Mouse (Mus musculus): ENCODE measurements around the gene Zfp276. TPM values are rescaled to one million over a fixed set of nuclear protein-coding genes. Genes with fewer than 3 reads are reported as not detected.
A peak's percentile ranks its signal among the peaks of the same experiment; 100 is the strongest.
"Not testable (repeated sequence)": the region's sequence is repeated elsewhere in the genome, so short reads cannot be mapped to it uniquely, and the experiment has no call there.

The Zfp276 gene
- polyA plus RNA-seq, 1 experiment from 2014 or later = 26.5 TPM

DNA sequence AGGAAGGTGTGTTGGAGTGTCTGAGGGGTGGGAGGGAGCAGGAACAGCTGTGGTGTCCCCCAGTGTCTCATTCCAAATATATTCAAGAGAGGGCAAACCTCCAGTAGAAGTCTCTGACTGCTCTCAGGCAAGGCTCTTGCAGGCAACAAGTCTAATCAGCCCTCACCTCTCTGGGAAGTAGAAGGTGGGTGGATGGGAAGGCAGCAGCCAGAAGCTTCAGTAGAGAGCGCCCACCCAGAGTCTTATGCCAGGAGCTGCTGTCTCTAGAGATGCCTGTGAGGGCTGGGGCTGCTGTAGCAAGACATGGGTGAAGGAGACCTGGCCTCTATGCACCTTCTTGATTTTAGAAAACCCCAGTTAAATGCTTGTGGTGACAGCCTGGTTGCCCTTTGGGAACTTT is 25.6 kb upstream of the Zfp276 start:
- Histone ChIP-seq H3K4me2 (ENCODE audit: low read depth, low read length, severe bottlenecking) (no peak overlapping the region), H3K4me1 (replicated peaks; ENCODE audit: control insufficient read depth, insufficient read depth, low read length) (peaks cover 9% of the 10 kb centered on the region; the same call in 1 of the 2 replicates), H3K27me3 (ENCODE audit: control insufficient read depth, insufficient read depth, low read length) (no peaks in the 10 kb centered on the region), H3K9ac (ENCODE audit: low read length) (no peak overlapping the region), H3K9me3 (ENCODE audit: control insufficient read depth, low read length) (no peaks in the 10 kb centered on the region), H3K4me3 (ENCODE audit: low read depth, low read length) (no peak overlapping the region), H3K36me3 (ENCODE audit: control insufficient read depth, insufficient read depth, low read length) (peaks cover 2% of the 10 kb centered on the region; the same call in 1 of the 2 replicates), H3K27ac (ENCODE audit: low read depth, low read length) (no peak overlapping the region)
- ATAC-seq (replicated peaks; ENCODE audit: low FRiP score) (no peak), DNase-seq (ENCODE audit: low spot score) (no peak)
- 94% methylated on average over 1 of the region's 1 CpGs for WGBS

DNA sequence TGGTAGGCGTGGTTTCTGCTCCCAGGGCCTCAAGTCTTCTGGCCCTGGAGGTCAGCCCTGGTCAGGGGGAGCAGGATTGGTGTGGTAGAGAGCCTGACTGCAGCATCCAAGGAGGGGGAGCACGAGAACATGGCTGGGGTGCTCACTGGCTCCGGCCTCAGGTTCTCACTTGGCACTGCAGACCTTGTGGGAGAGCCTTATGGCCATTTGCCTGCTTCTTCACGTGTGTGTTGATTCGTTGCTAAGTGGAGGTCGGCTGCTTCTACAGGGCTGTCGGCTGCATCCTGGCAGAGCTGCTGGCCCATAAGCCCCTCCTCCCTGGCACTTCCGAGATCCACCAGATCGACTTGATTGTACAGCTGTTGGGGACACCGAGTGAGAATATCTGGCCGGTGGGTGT is 23.7 kb upstream of the Zfp276 start:
- not testable (repeated sequence) for H3K9me3 ChIP-seq (ENCODE audit: control insufficient read depth, low read length); H3K4me1 ChIP-seq (replicated peaks; ENCODE audit: control insufficient read depth, insufficient read depth, low read length); H3K27ac ChIP-seq (ENCODE audit: low read depth, low read length); H3K27me3 ChIP-seq (ENCODE audit: control insufficient read depth, insufficient read depth, low read length); H3K4me3 ChIP-seq (ENCODE audit: low read depth, low read length); ATAC-seq (replicated peaks; ENCODE audit: low FRiP score); H3K9ac ChIP-seq (ENCODE audit: low read length); H3K36me3 ChIP-seq (ENCODE audit: control insufficient read depth, insufficient read depth, low read length); H3K4me2 ChIP-seq (ENCODE audit: low read depth, low read length, severe bottlenecking); DNase-seq (ENCODE audit: low spot score)
- WGBS = 93% methylated on average over 9 of the region's 11 CpGs

DNA sequence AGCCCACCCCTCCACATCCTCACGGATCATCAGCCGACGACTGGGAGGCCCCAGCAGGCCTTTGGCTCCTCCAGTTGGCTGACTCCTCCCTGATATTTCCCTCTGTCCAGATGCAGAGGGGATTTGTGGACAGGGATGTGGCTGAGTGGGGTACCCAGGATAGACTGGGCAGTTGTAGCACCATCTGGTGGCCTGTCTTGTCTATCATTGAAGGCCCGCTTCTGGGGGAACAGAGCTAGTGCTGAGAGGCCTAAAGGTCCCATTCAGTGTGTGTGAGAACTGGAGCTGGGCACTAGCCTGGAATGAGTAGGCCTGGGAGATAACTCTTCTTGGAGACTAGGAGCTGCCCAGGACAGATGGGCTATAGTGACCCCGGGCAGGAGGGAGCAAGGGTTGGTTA is 22.3 kb upstream of the Zfp276 start:
- Histone ChIP-seq H3K4me1 (replicated peaks; ENCODE audit: control insufficient read depth, insufficient read depth, low read length) (peaks cover 12% of the 10 kb centered on the region), H3K27me3 (ENCODE audit: control insufficient read depth, insufficient read depth, low read length) (peaks cover 10% of the 10 kb centered on the region), H3K9ac (ENCODE audit: low read length) (no peak overlapping the region), H3K36me3 (ENCODE audit: control insufficient read depth, insufficient read depth, low read length) (peaks cover 2% of the 10 kb centered on the region; the same call in 1 of the 2 replicates), H3K4me2 (ENCODE audit: low read depth, low read length, severe bottlenecking) (no peak overlapping the region), H3K27ac (ENCODE audit: low read depth, low read length) (no peak overlapping the region), H3K9me3 (ENCODE audit: control insufficient read depth, low read length) (no peaks in the 10 kb centered on the region), H3K4me3 (ENCODE audit: low read depth, low read length) (no peak overlapping the region)
- DNase-seq (ENCODE audit: low spot score) = no peak
- WGBS = 73% methylated on average over 5 of the region's 5 CpGs
- ATAC-seq (replicated peaks; ENCODE audit: low FRiP score) = no peak

DNA sequence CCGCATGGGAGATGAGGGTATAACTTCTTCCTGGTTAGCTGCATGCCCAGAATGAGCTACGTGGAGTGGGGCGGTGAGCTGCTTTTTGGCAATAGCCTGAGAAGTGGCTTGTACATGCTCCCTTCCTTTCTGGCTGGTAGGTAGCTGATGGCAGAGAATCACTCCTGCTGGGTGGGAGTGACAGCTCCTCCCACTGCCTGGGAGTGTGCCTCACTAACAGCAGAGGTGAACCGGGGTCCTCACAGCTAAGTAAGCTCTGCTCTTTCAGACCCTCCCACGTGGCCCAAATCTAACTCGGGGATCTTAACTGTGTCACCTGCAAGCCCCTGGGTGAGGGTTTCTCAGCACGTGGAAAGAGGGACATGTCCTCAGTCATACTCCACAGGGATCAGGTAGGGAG is 21.4 kb upstream of the Zfp276 start:
- Histone ChIP-seq H3K9ac (ENCODE audit: low read length) (no peak overlapping the region), H3K27me3 (ENCODE audit: control insufficient read depth, insufficient read depth, low read length) (peaks cover 10% of the 10 kb centered on the region), H3K4me1 (replicated peaks; ENCODE audit: control insufficient read depth, insufficient read depth, low read length) (peaks cover 12% of the 10 kb centered on the region), H3K9me3 (ENCODE audit: control insufficient read depth, low read length) (no peaks in the 10 kb centered on the region), H3K4me2 (ENCODE audit: low read depth, low read length, severe bottlenecking) (no peak overlapping the region), H3K36me3 (ENCODE audit: control insufficient read depth, insufficient read depth, low read length) (no peaks in the 10 kb centered on the region; the same call in 1 of the 2 replicates), H3K27ac (ENCODE audit: low read depth, low read length) (no peak overlapping the region), H3K4me3 (ENCODE audit: low read depth, low read length) (no peak overlapping the region)
- ATAC-seq (replicated peaks; ENCODE audit: low FRiP score) (no peak), DNase-seq (ENCODE audit: low spot score) (no peak)
- 53% methylated on average over 7 of the region's 7 CpGs for WGBS

DNA sequence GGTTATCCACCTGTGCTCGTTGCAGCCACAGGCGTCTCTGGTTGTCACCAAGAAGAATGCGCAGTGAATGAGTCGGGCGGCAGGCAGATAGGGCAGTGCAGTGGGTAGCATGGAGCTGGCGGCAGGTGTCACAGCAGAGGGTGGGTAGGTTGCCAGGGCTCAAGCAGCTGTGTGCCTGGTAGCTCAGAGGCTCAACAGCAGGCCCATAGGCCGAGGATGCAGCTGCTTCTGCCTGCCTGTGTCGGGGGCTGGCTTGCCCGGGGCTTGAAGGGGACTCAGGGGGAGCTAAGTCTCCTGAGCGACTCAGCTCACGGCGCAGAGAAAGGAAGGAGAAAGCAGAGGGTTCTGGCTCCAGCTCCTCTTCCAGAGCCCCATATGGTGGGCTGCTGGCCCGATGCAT is 20.7 kb upstream of the Zfp276 start:
- no peaks in the 10 kb centered on the region; the same call in 1 of the 2 replicates for H3K36me3 ChIP-seq (ENCODE audit: control insufficient read depth, insufficient read depth, low read length)
- no peak overlapping the region for H3K9ac ChIP-seq (ENCODE audit: low read length)
- no peak for DNase-seq (ENCODE audit: low spot score)
- H3K27ac ChIP-seq (ENCODE audit: low read depth, low read length) = no peak overlapping the region
- H3K4me3 ChIP-seq (ENCODE audit: low read depth, low read length) = no peak overlapping the region
- 63% methylated on average over 13 of the region's 13 CpGs for WGBS
- peaks cover 12% of the 10 kb centered on the region for H3K4me1 ChIP-seq (replicated peaks; ENCODE audit: control insufficient read depth, insufficient read depth, low read length)
- no peak overlapping the region for H3K4me2 ChIP-seq (ENCODE audit: low read depth, low read length, severe bottlenecking)
- no peak for ATAC-seq (replicated peaks; ENCODE audit: low FRiP score)
- H3K27me3 ChIP-seq (ENCODE audit: control insufficient read depth, insufficient read depth, low read length) = peaks cover 10% of the 10 kb centered on the region
- no peaks in the 10 kb centered on the region for H3K9me3 ChIP-seq (ENCODE audit: control insufficient read depth, low read length)

DNA sequence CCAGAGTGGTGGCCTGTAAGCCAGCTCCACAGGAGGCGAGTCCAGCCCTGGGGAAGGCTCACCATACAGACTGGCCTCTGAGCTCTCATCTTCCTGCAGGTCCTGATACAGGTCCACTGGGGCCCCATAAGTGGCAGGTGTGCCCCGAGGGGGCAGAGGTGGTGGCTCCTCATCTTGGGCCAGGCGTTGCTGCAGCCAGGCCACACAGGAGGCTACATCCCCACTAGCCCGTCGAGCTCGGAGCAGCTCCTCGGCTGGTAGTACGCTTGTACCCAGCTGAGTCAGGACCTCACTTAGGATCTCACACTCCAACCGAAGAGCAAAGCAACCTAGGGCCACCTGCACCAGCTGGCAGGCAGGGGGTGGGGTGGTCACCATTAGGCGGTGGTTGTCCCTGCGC is 20.2 kb upstream of the Zfp276 start:
- Histone ChIP-seq H3K4me1 (replicated peaks; ENCODE audit: control insufficient read depth, insufficient read depth, low read length) (peaks cover 12% of the 10 kb centered on the region), H3K4me3 (ENCODE audit: low read depth, low read length) (no peak overlapping the region), H3K9me3 (ENCODE audit: control insufficient read depth, low read length) (no peaks in the 10 kb centered on the region), H3K36me3 (ENCODE audit: control insufficient read depth, insufficient read depth, low read length) (no peaks in the 10 kb centered on the region; the same call in 1 of the 2 replicates), H3K9ac (ENCODE audit: low read length) (no peak overlapping the region), H3K27me3 (ENCODE audit: control insufficient read depth, insufficient read depth, low read length) (peaks cover 10% of the 10 kb centered on the region), H3K4me2 (ENCODE audit: low read depth, low read length, severe bottlenecking) (no peak overlapping the region), H3K27ac (ENCODE audit: low read depth, low read length) (no peak overlapping the region)
- ATAC-seq (replicated peaks; ENCODE audit: low FRiP score) (no peak), DNase-seq (ENCODE audit: low spot score) (peak; percentile 55)
- whole genome bisulfite sequencing = 82% methylated on average over 11 of the region's 11 CpGs

DNA sequence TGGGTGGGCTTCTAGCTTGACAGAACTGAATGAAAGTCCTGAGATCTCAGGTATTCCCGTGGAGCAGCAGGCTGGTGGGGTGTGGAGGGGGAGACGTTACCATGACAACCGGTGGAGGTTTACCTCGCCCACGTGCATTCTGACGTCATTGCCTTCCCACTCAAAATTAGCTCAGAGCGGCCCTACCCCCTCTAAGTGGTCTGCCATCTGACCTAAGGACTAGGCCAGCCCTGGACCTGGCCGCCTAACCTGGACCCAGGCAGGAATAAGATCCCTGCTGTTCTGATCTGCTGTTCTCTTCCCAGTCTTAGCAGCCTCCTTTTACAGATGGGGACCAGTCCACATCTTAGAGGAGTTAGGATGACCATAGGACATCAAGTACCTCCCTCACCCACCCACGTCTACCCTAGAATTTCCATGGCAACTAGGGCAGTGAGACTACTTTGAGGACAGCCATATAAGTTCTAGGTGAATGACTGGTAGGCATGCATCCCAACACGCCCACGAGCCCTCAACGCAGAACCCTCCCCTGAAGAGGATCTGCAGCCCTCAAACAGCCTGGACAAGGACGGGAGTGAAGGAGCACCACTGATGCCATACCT is 19.0 kb upstream of the Zfp276 start:
- H3K4me3 ChIP-seq (ENCODE audit: low read depth, low read length) = peak overlapping the region; percentile 40
- H3K4me1 ChIP-seq (replicated peaks; ENCODE audit: control insufficient read depth, insufficient read depth, low read length) = peaks cover 12% of the 10 kb centered on the region
- no peak for DNase-seq (ENCODE audit: low spot score)
- no peaks in the 10 kb centered on the region for H3K36me3 ChIP-seq (ENCODE audit: control insufficient read depth, insufficient read depth, low read length)
- peak; percentile 14; the same call in 1 of the 2 replicates for ATAC-seq (replicated peaks; ENCODE audit: low FRiP score)
- WGBS = 28% methylated on average over 13 of the region's 13 CpGs
- no peak overlapping the region for H3K27ac ChIP-seq (ENCODE audit: low read depth, low read length)
- H3K4me2 ChIP-seq (ENCODE audit: low read depth, low read length, severe bottlenecking) = peak overlapping the region; percentile 85
- H3K27me3 ChIP-seq (ENCODE audit: control insufficient read depth, insufficient read depth, low read length) = peaks cover 10% of the 10 kb centered on the region
- H3K9me3 ChIP-seq (ENCODE audit: control insufficient read depth, low read length) = no peaks in the 10 kb centered on the region
- H3K9ac ChIP-seq (ENCODE audit: low read length) = peak overlapping the region; percentile 45

DNA sequence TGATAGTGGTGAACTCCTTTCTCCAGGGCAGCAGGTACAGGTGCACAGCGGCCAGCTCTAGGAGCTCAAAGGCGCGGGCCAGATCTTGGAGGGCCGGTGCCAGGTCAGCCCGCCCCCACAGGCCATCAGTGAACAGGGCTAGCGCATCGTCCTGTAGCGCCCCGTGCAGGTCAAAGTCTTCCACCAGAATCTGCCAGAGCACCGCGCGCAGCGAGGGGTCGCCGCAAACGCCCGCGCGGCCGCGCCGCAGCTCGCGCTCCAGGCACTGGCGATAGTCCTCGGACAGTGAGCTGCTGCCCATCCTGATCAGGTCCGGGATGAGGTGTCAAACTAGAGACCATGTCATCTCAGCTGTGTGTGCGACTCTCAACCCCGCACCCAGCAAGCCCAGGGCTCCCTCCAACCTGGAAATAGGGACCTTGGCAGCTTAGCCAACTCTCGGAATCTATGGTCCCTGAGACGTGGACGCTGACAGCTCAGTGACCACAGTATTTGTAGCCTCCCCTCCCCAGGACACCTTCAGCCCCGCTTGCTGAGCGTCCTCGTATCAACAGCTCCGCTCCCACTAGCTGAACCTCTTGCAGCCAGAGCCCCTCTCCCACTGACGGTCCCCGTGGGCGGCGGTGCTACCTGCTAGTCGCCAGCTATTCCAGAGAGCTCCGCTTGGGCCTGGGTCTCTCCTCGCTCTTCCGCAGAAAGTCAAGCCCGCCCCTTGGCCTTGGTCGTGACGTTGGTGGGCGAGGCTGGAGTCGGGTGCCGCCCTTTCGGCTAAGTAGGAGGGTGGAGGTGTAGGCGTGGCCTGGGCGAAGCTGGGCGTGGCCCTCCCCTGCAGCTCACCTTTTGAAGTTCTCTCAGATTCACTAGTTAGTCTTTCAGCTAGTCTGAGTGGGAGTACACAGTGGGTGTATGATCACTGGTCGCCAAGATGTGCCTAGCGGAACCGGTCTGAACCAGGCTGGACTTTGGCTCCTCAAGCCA is 18.2 kb upstream of the Zfp276 start, which contains the start of gene Spata2l:
Spata2l (minus strand) TSS at position 714 of the 978 bp plus-strand sequence.
- Histone ChIP-seq H3K4me3 (ENCODE audit: low read depth, low read length) (peak within 1 kb of the TSS; percentile 40), H3K9ac (ENCODE audit: low read length) (peak within 1 kb of the TSS; percentile 45), H3K4me2 (ENCODE audit: low read depth, low read length, severe bottlenecking) (peak within 1 kb of the TSS; percentile 85), H3K9me3 (ENCODE audit: control insufficient read depth, low read length) (no peaks in the 10 kb centered on the region), H3K4me1 (replicated peaks; ENCODE audit: control insufficient read depth, insufficient read depth, low read length) (peaks cover 12% of the 10 kb centered on the region), H3K27me3 (ENCODE audit: control insufficient read depth, insufficient read depth, low read length) (peaks cover 10% of the 10 kb centered on the region), H3K27ac (ENCODE audit: low read depth, low read length) (no peak within 1 kb of the TSS), H3K36me3 (ENCODE audit: control insufficient read depth, insufficient read depth, low read length) (no peaks in the 10 kb centered on the region)
- peak; percentile 88 for ATAC-seq (replicated peaks; ENCODE audit: low FRiP score)
- 2% methylated on average over 57 of the region's 57 CpGs for WGBS
- peak; percentile 93 for DNase-seq (ENCODE audit: low spot score)
